ENCODE assay signal across 8 mouse cellular contexts in genomic region chr19:53142190-53143107, GRCm38 (mm10). TPM values are rescaled to one million over a fixed set of nuclear protein-coding genes. Genes with fewer than 3 reads are reported as not detected.
DNase-seq lines count a peak whose midpoint lies in the region; ATAC-seq lines count a peak whose summit lies in the region.

No protein-coding gene starts in this region.

- no peaks in the 10 kb centered on the region for H3K9me3 ChIP-seq in heart, embryonic 13.5 days
- H3K9me3 ChIP-seq in liver, embryonic 12.5 days (replicated peaks): no peaks in the 10 kb centered on the region
- H3K9me3 ChIP-seq in stomach, embryonic 15.5 days: no peaks in the 10 kb centered on the region

- no peaks in the 10 kb centered on the region for H3K36me3 ChIP-seq in heart, embryonic 13.5 days
- H3K36me3 ChIP-seq in liver, embryonic 12.5 days: no peaks in the 10 kb centered on the region
- H3K36me3 ChIP-seq in stomach, embryonic 15.5 days: no peaks in the 10 kb centered on the region

- H3K27me3 ChIP-seq in heart, embryonic 13.5 days (replicated peaks): no peaks in the 10 kb centered on the region
- H3K27me3 ChIP-seq in liver, embryonic 12.5 days (replicated peaks): peaks cover 4% of the 10 kb centered on the region; the same call in 1 of the 2 replicates
- H3K27me3 ChIP-seq in stomach, embryonic 15.5 days (replicated peaks): no peaks in the 10 kb centered on the region

- under 1% methylated on average over 79 of the region's 84 CpGs for WGBS in heart, embryonic 13.5 days
- WGBS in liver, embryonic 12.5 days (ENCODE audit: insufficient replicate concordance): under 1% methylated on average over 84 of the region's 84 CpGs
- under 1% methylated on average over 79 of the region's 84 CpGs for WGBS in stomach, embryonic 15.5 days

- peak; percentile 100 for DNase-seq in CD4-positive, CD25-positive, alpha-beta regulatory T cell, adult 2 months (ENCODE audit: low read depth, low spot score)
- peak; percentile 83 for DNase-seq in fat pad, adult 2 months (ENCODE audit: extremely low read depth, low read depth, low spot score)
- peak; percentile 100 for DNase-seq in kidney, postnatal 10 days
- peak; percentile 100 for DNase-seq in natural killer cell, adult 2 months (ENCODE audit: low spot score in 2 of 2)

- peak overlapping the region; percentile 75 for H3K4me3 ChIP-seq in brown adipose tissue, adult 24 weeks (ENCODE audit: insufficient read depth, low read depth, low read length)
- H3K4me3 ChIP-seq in heart, embryonic 13.5 days: peak overlapping the region; percentile 100
- H3K4me3 ChIP-seq in liver, embryonic 12.5 days: peak overlapping the region; percentile 89
- H3K4me3 ChIP-seq in stomach, embryonic 15.5 days (replicated peaks): peak overlapping the region; percentile 100

- peak overlapping the region; percentile 73 for H3K27ac ChIP-seq in brown adipose tissue, adult 24 weeks (replicated peaks; ENCODE audit: low read depth, low read length)
- peak overlapping the region; percentile 98 for H3K27ac ChIP-seq in heart, embryonic 13.5 days (replicated peaks)
- H3K27ac ChIP-seq in liver, embryonic 12.5 days: peak overlapping the region; percentile 81
- H3K27ac ChIP-seq in stomach, embryonic 15.5 days: peak overlapping the region; percentile 95

- peak overlapping the region; percentile 98 for H3K9ac ChIP-seq in heart, embryonic 13.5 days
- H3K9ac ChIP-seq in liver, embryonic 12.5 days: peak overlapping the region; percentile 95
- peak overlapping the region; percentile 80 for H3K9ac ChIP-seq in stomach, embryonic 15.5 days

- H3K4me2 ChIP-seq in heart, embryonic 13.5 days: peak overlapping the region; percentile 77
- H3K4me2 ChIP-seq in liver, embryonic 12.5 days: peak overlapping the region; percentile 100
- peak overlapping the region; percentile 79 for H3K4me2 ChIP-seq in stomach, embryonic 15.5 days

- ATAC-seq in heart, embryonic 13.5 days (ENCODE audit: extremely low read depth, insufficient number of reproducible peaks, low FRiP score, low TSS enrichment): peak; percentile 96
- ATAC-seq in liver, embryonic 12.5 days: peak; percentile 94
- peak; percentile 95 for ATAC-seq in stomach, embryonic 15.5 days (ENCODE audit: insufficient read depth, low FRiP score, low read depth)

- H3K4me1 ChIP-seq in brown adipose tissue, adult 24 weeks (ENCODE audit: control insufficient read depth, insufficient read depth, insufficient read length, low read length): 0 out of 2 replicates have a peak, but pooled peaks cover 3% of the 10 kb centered on the region
- peaks cover 40% of the 10 kb centered on the region for H3K4me1 ChIP-seq in heart, embryonic 13.5 days
- peaks cover 62% of the 10 kb centered on the region for H3K4me1 ChIP-seq in liver, embryonic 12.5 days
- H3K4me1 ChIP-seq in stomach, embryonic 15.5 days: peaks cover 19% of the 10 kb centered on the region; the same call in 1 of the 2 replicates

RNA-seq across cellular contexts. Expression of gene Add3, which starts 2.2 kb away (rescaled TPM):
- 40.1 and 40.8 TPM in 2 replicates for polyA plus RNA-seq in brown adipose tissue, adult 24 weeks (2012; ENCODE audit: insufficient read depth, insufficient read length, missing spikeins)
- 120 and 121 TPM in 2 replicates for polyA plus RNA-seq in heart, embryonic 13.5 days (2015; fragmentation: Nextera tagmentation; extraction: Ambion mirVana)
- polyA plus RNA-seq in liver, embryonic 12.5 days (2016; fragmentation: Nextera tagmentation; extraction: Ambion mirVana): 42.1 and 42.2 TPM in 2 replicates
- polyA plus RNA-seq in stomach, embryonic 15.5 days (2015; fragmentation: Nextera tagmentation; extraction: Ambion mirVana): 89.0 and 96.1 TPM in 2 replicates

Comparison
In these comparisons a context has a peak if more than half of its experiments do, and no peak if none do; other contexts are left out.
1. Peak in every context shown above with its lines: DNase-seq, ATAC-seq, H3K4me3 ChIP-seq and H3K27ac ChIP-seq.